Mouse (Mus musculus): ENCODE measurements around the gene Dhrs1. TPM values are rescaled to one million over a fixed set of nuclear protein-coding genes. Genes with fewer than 3 reads are reported as not detected.

Gene Dhrs1
- polyA plus RNA-seq, 1 experiment from 2014 or later, result 73.6 TPM

DNA sequence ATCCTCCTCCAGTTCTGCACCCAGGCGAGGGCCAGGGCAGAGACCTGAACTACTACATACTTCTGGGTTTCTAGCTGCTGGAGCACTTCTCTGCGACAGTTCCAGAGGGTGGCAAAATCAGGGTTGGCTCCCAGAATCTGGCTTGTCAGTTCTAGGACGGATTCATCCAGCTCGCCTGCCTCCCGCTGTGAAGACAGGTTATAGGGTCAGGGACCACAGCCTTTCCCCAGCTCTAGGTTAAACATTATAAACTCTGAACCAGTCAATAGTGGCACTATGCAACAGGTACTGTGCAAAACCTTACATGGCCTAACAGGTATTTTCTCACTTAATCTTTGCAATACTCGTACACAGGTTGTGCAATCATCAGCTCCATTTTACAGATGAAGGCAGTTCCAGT lies 24.4 kb downstream of the Dhrs1 start:
- H3K4me1 ChIP-seq (ENCODE audit: control insufficient read depth, insufficient read depth, low read length), result 0 out of 2 replicates have a peak, but pooled peaks cover 4% of the 10 kb centered on the region
- peaks cover 25% of the 10 kb centered on the region for H3K36me3 ChIP-seq (ENCODE audit: control insufficient read depth, insufficient read depth, low read length)
- H3K27ac ChIP-seq (ENCODE audit: low read depth, low read length), result no peak overlapping the region
- H3K9ac ChIP-seq (replicated peaks; ENCODE audit: low read depth, low read length), result peak overlapping the region; percentile 68
- WGBS, result 80% methylated on average over 6 of the region's 6 CpGs
- no peaks in the 10 kb centered on the region for H3K9me3 ChIP-seq (ENCODE audit: control insufficient read depth, low read length)
- peak overlapping the region; percentile 46 for H3K4me2 ChIP-seq (ENCODE audit: low read depth, low read length)
- H3K4me3 ChIP-seq (ENCODE audit: low read depth, low read length), result peak overlapping the region; percentile 70
- no peak for ATAC-seq (ENCODE audit: low read depth)
- H3K27me3 ChIP-seq (ENCODE audit: control insufficient read depth, insufficient read depth, low read length), result no peaks in the 10 kb centered on the region

DNA sequence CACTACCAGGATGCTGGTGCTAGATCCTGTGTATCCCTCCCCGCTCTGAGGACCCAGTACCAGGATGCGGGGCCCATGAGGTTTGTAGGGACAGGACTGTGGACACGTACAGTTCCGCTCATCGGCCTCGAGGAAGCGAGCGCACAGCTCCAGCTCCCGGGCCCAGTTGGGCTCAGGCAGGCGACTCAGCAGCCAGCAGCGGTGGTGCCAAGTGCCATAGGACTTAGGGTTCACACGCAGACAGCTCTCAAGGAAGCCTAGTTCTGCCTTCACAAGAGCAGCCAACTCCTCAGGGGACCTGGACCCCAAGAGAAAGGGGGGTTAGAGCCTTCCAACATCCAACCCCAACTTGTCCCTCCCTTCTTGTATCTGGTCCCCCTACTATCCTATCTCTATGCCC lies 24.8 kb downstream of the Dhrs1 start:
- H3K4me1 ChIP-seq (ENCODE audit: control insufficient read depth, insufficient read depth, low read length), result 0 out of 2 replicates have a peak, but pooled peaks cover 4% of the 10 kb centered on the region
- no peaks in the 10 kb centered on the region for H3K9me3 ChIP-seq (ENCODE audit: control insufficient read depth, low read length)
- WGBS, result 91% methylated on average over 12 of the region's 12 CpGs
- no peak overlapping the region for H3K4me2 ChIP-seq (ENCODE audit: low read depth, low read length)
- H3K27me3 ChIP-seq (ENCODE audit: control insufficient read depth, insufficient read depth, low read length), result no peaks in the 10 kb centered on the region
- no peak overlapping the region for H3K9ac ChIP-seq (replicated peaks; ENCODE audit: low read depth, low read length)
- no peak for ATAC-seq (ENCODE audit: low read depth)
- peaks cover 25% of the 10 kb centered on the region for H3K36me3 ChIP-seq (ENCODE audit: control insufficient read depth, insufficient read depth, low read length)
- no peak overlapping the region for H3K4me3 ChIP-seq (ENCODE audit: low read depth, low read length)
- H3K27ac ChIP-seq (ENCODE audit: low read depth, low read length), result no peak overlapping the region

DNA sequence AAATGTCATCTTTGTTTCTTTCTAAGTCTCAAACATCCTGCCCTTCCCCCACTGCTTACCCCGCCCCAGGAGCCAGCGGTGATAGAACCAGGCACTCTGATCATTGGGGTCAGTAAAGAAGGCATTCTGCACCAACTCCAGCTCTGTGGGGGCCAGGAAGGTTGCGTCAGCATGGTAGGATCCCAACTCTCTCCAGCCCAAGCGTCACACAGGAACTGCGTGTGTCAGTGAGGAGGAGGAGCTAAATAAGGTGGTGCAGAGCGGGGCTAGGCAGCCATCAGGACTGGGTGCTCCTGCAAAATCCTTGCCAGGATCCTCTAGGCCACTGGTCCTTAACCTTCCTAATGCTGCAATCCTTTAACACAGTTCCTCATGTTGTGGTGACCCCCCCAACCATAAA lies 25.8 kb downstream of the Dhrs1 start:
- WGBS, result 87% methylated on average over 6 of the region's 6 CpGs
- H3K27ac ChIP-seq (ENCODE audit: low read depth, low read length), result no peak overlapping the region
- H3K9ac ChIP-seq (replicated peaks; ENCODE audit: low read depth, low read length), result no peak overlapping the region
- no peaks in the 10 kb centered on the region for H3K27me3 ChIP-seq (ENCODE audit: control insufficient read depth, insufficient read depth, low read length)
- H3K4me2 ChIP-seq (ENCODE audit: low read depth, low read length), result no peak overlapping the region
- H3K4me3 ChIP-seq (ENCODE audit: low read depth, low read length), result no peak overlapping the region
- H3K9me3 ChIP-seq (ENCODE audit: control insufficient read depth, low read length), result no peaks in the 10 kb centered on the region
- 0 out of 2 replicates have a peak, but pooled peaks cover 4% of the 10 kb centered on the region for H3K4me1 ChIP-seq (ENCODE audit: control insufficient read depth, insufficient read depth, low read length)
- peaks cover 25% of the 10 kb centered on the region for H3K36me3 ChIP-seq (ENCODE audit: control insufficient read depth, insufficient read depth, low read length)
- ATAC-seq (ENCODE audit: low read depth), result no peak

DNA sequence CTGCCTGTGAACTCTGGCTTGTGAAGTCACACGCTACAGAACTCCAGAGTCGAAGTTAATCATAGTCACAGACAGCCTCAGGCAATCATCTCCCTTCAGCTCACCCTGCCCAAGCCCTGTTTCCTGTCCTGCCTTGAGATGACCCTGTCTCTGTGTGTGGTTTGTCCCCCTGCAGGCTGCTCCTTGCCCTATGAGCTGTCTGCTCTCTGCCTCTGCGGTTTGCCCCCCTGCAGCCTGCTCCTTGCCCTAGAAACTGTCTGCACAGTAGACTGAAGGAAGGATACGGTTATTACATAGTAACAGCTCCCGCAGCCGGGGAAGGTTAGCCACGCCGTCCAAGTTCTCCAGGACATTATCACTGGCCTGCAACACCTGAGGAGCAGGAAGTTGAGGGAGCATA lies 28.6 kb downstream of the Dhrs1 start:
- Histone ChIP-seq H3K27ac (ENCODE audit: low read depth, low read length) (no peak overlapping the region), H3K9me3 (ENCODE audit: control insufficient read depth, low read length) (no peaks in the 10 kb centered on the region), H3K36me3 (ENCODE audit: control insufficient read depth, insufficient read depth, low read length) (peaks cover 25% of the 10 kb centered on the region), H3K9ac (replicated peaks; ENCODE audit: low read depth, low read length) (no peak overlapping the region), H3K27me3 (ENCODE audit: control insufficient read depth, insufficient read depth, low read length) (0 out of 2 replicates have a peak, but pooled peaks cover 4% of the 10 kb centered on the region), H3K4me3 (ENCODE audit: low read depth, low read length) (no peak overlapping the region), H3K4me1 (ENCODE audit: control insufficient read depth, insufficient read depth, low read length) (0 out of 2 replicates have a peak, but pooled peaks cover 4% of the 10 kb centered on the region), H3K4me2 (ENCODE audit: low read depth, low read length) (no peak overlapping the region)
- ATAC-seq (ENCODE audit: low read depth), result no peak
- WGBS, result 87% methylated on average over 8 of the region's 8 CpGs

DNA sequence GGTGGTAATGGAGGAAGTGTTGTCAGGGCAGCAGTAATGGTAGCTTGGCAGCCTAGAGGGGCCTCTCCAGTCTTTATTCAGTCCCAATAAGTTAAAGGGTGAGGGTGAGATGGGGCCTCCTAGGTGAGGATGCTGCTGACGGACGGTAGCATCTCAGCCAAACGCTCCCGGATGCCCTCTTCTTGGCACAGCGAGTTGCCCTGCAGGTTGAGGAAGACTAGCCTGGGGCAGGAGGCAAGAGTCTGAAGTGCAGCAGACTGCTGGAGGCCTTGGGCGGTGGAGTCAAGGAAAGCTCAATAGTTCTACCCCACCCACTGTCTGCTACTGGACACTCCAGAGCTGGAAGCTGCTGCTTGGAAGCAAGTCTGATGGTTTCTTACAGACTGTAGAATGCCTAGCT lies 29.2 kb downstream of the Dhrs1 start:
- Histone ChIP-seq H3K9me3 (ENCODE audit: control insufficient read depth, low read length) (no peaks in the 10 kb centered on the region), H3K4me1 (ENCODE audit: control insufficient read depth, insufficient read depth, low read length) (0 out of 2 replicates have a peak, but pooled peaks cover 2% of the 10 kb centered on the region), H3K36me3 (ENCODE audit: control insufficient read depth, insufficient read depth, low read length) (peaks cover 25% of the 10 kb centered on the region), H3K27me3 (ENCODE audit: control insufficient read depth, insufficient read depth, low read length) (0 out of 2 replicates have a peak, but pooled peaks cover 4% of the 10 kb centered on the region), H3K4me3 (ENCODE audit: low read depth, low read length) (no peak overlapping the region), H3K9ac (replicated peaks; ENCODE audit: low read depth, low read length) (no peak overlapping the region), H3K27ac (ENCODE audit: low read depth, low read length) (no peak overlapping the region), H3K4me2 (ENCODE audit: low read depth, low read length) (no peak overlapping the region)
- WGBS, result 87% methylated on average over 6 of the region's 6 CpGs
- ATAC-seq (ENCODE audit: low read depth), result no peak

DNA sequence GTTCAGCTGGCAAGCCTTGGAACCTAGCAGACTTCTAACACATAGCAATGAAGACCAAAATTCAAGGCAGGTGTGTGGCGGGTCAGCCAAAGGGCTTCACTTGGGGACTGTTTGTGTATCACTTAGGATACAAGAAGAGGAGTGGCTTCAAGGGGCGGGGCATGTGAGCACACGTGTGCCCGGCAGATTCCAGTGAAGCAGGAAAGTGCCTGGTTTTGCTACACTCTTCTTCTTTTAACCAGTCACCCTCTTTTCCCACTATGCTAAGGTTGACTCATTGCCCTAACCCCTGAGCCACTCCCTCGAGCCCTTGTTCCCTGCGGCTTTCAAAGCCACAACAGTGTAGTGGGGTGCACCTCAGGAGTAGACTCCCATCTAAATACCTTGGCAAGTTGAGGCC lies 30.6 kb downstream of the Dhrs1 start:
- Histone ChIP-seq H3K9me3 (ENCODE audit: control insufficient read depth, low read length) (no peaks in the 10 kb centered on the region), H3K27me3 (ENCODE audit: control insufficient read depth, insufficient read depth, low read length) (0 out of 2 replicates have a peak, but pooled peaks cover 4% of the 10 kb centered on the region), H3K27ac (ENCODE audit: low read depth, low read length) (no peak overlapping the region), H3K4me1 (ENCODE audit: control insufficient read depth, insufficient read depth, low read length) (no peaks in the 10 kb centered on the region), H3K4me3 (ENCODE audit: low read depth, low read length) (no peak overlapping the region), H3K9ac (replicated peaks; ENCODE audit: low read depth, low read length) (no peak overlapping the region), H3K4me2 (ENCODE audit: low read depth, low read length) (no peak overlapping the region), H3K36me3 (ENCODE audit: control insufficient read depth, insufficient read depth, low read length) (peaks cover 21% of the 10 kb centered on the region)
- no peak for ATAC-seq (ENCODE audit: low read depth)
- WGBS, result 52% methylated on average over 6 of the region's 6 CpGs

DNA sequence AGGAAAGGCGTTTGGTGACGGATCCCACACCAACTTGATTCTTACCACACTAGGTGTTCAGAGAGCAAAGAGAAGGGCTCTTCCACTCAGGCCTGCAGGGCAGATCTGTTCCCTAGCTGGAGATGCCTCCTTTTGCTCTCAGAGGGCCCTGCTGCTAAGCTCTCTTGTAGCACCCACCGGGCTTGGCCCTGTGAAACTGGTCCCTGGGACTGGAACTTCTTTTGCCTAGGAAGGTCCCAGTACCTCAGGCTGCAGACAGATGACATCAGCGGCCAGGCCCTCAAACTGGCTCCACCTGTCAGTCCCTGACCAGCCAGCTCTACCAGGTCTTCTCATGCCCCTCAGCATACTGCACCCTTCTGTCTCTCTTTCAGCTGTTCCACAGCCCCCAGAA lies 31.8 kb downstream of the Dhrs1 start, which contains the start of gene Tgm1:
Gene Tgm1 (minus strand): TSS at position 198 of the 394 bp plus-strand sequence.
- H3K36me3 ChIP-seq (ENCODE audit: control insufficient read depth, insufficient read depth, low read length), result peaks cover 18% of the 10 kb centered on the region
- H3K27me3 ChIP-seq (ENCODE audit: control insufficient read depth, insufficient read depth, low read length), result 0 out of 2 replicates have a peak, but pooled peaks cover 4% of the 10 kb centered on the region
- WGBS, result 27% methylated on average over 4 of the region's 4 CpGs
- no peaks in the 10 kb centered on the region for H3K4me1 ChIP-seq (ENCODE audit: control insufficient read depth, insufficient read depth, low read length)
- ATAC-seq (ENCODE audit: low read depth), result no peak
- no peaks in the 10 kb centered on the region for H3K9me3 ChIP-seq (ENCODE audit: control insufficient read depth, low read length)
- H3K27ac ChIP-seq (ENCODE audit: low read depth, low read length), result no peak within 1 kb of the TSS
- H3K4me2 ChIP-seq (ENCODE audit: low read depth, low read length), result no peak within 1 kb of the TSS
- H3K4me3 ChIP-seq (ENCODE audit: low read depth, low read length), result no peak within 1 kb of the TSS
- H3K9ac ChIP-seq (replicated peaks; ENCODE audit: low read depth, low read length), result no peak within 1 kb of the TSS

DNA sequence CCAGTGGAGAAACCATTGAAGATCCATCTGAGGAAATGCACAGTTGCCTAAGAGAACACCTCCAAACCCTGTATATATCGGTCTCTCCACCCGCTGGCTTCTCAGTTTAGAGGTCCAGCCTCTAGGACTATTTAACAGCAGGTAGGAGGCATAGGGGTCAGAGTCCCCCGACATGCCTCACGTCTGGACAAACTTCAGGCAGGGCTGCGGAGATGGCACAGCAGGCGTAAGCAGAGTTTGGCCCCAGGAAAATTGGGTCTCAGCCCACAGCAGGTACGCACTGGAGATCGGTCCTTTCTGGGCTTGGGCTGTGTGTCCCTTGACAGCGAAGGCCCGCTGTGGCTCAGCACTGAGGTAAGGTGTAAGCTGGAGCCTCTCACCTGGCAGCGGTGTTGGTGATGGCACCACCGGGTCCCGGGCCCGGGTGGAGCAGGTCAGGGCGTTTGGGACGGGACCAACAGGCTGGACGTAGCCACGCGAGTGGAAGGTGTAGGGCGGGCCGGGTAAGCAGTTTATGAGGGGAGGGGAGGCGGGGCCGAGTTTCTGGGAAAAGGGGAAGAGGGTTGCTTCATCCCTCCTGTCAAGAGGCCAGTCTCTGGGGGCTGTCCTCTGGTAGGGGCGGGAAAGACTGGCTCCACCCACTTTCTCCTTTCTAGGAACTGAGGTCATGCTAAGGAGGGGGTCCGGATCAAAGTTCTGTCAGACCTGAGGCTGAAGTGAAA lies 32.3 kb downstream of the Dhrs1 start:
- Histone ChIP-seq H3K36me3 (ENCODE audit: control insufficient read depth, insufficient read depth, low read length) (peaks cover 14% of the 10 kb centered on the region; the same call in 1 of the 2 replicates), H3K27ac (ENCODE audit: low read depth, low read length) (no peak overlapping the region), H3K9ac (replicated peaks; ENCODE audit: low read depth, low read length) (no peak overlapping the region), H3K4me3 (ENCODE audit: low read depth, low read length) (no peak overlapping the region), H3K27me3 (ENCODE audit: control insufficient read depth, insufficient read depth, low read length) (0 out of 2 replicates have a peak, but pooled peaks cover 4% of the 10 kb centered on the region), H3K4me1 (ENCODE audit: control insufficient read depth, insufficient read depth, low read length) (no peaks in the 10 kb centered on the region), H3K9me3 (ENCODE audit: control insufficient read depth, low read length) (no peaks in the 10 kb centered on the region), H3K4me2 (ENCODE audit: low read depth, low read length) (no peak overlapping the region)
- 11% methylated on average over 25 of the region's 25 CpGs for WGBS
- ATAC-seq (ENCODE audit: low read depth), result no peak

DNA sequence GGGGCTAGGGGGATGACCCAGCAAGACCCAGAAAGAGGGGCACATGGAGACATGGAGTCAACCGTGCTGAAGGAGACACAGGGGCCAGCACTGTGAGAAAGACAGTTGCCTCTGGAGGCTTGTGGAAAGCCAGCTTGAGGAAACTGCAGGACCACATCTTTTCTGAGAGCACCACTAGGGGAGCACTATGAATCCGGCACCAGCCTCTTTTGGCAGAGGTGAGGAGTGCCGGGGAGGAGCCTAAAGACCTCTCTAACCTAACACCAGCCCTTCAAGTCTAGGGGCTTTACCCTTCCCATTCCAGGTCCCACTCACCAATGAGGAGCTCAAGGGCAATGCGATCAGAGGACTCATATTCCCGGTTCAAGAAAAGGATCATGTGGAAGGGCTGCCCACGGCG lies 33.7 kb downstream of the Dhrs1 start:
- Histone ChIP-seq H3K4me2 (ENCODE audit: low read depth, low read length) (no peak overlapping the region), H3K36me3 (ENCODE audit: control insufficient read depth, insufficient read depth, low read length) (peaks cover 3% of the 10 kb centered on the region; the same call in 1 of the 2 replicates), H3K4me3 (ENCODE audit: low read depth, low read length) (no peak overlapping the region), H3K27me3 (ENCODE audit: control insufficient read depth, insufficient read depth, low read length) (0 out of 2 replicates have a peak, but pooled peaks cover 4% of the 10 kb centered on the region), H3K27ac (ENCODE audit: low read depth, low read length) (no peak overlapping the region), H3K4me1 (ENCODE audit: control insufficient read depth, insufficient read depth, low read length) (no peaks in the 10 kb centered on the region), H3K9me3 (ENCODE audit: control insufficient read depth, low read length) (no peaks in the 10 kb centered on the region), H3K9ac (replicated peaks; ENCODE audit: low read depth, low read length) (no peak overlapping the region)
- 85% methylated on average over 7 of the region's 7 CpGs for WGBS
- ATAC-seq (ENCODE audit: low read depth), result no peak

All from neural tube, embryonic 14.5 days (tissue).